Mouse (Mus musculus): ENCODE results near the gene Gm4491.

Gm4491 gene

GRCm38 (mm10) chr14:57084180-57084668 lies 31.5 kb downstream of the Gm4491 start:
- no peak for DNase-seq (ENCODE audit: low spot score)

- DNase-seq (ENCODE audit: low spot score), result no peak
These were observed 32.8 kb downstream of the Gm4491 start for GRCm38 (mm10) chr14:57082863-57083262.

GRCm38 (mm10) chr14:57075537-57075936 lies 40.1 kb downstream of the Gm4491 start:
- DNase-seq (ENCODE audit: low spot score), result no peak

- DNase-seq (ENCODE audit: low spot score), result peak; percentile 29
These were observed 45.8 kb downstream of the Gm4491 start for GRCm38 (mm10) chr14:57069906-57070305.

- DNase-seq (ENCODE audit: low spot score), result no peak
These were observed 49.6 kb downstream of the Gm4491 start for GRCm38 (mm10) chr14:57066053-57066452.

All from layer of hippocampus, adult 11-12 months (tissue).